Mouse (Mus musculus) MEL (cell line): ENCODE data around the gene Gramd4. TPM values are rescaled to one million over a fixed set of nuclear protein-coding genes. Genes with fewer than 3 reads are reported as not detected.

ENCODE experiments used
- DNase-seq: peaks from one replicate; pipeline ENCODE4 v3.0.0; 2011; ENCODE audit warnings: low read depth, low spot score
- H3K27ac ChIP-seq: 2 replicates; pipeline ENCODE4 v1.5.1; 2012; ENCODE audit warnings: low read depth, mild to moderate bottlenecking, control low read depth, low read length, moderate library complexity; ENCODE audit not compliant: control insufficient read depth
- H3K27me3 ChIP-seq, 2 experiments: fragments of 150-350 bp in 1 of 2; sonication (generic) in 1 of 2; 2 replicates each; pipeline ENCODE4 v1.6.1; 2012; ENCODE audit warnings: low read length in 2 of 2, mild to moderate bottlenecking in 2 of 2, improper control_type of control experiment in 1 of 2, moderate library complexity in 1 of 2; ENCODE audit not compliant: insufficient read depth in 2 of 2, control insufficient read depth in 1 of 2
- H3K36me3 ChIP-seq, 2 experiments: 2 replicates each; pipeline ENCODE4 v1.6.1; 2012 to 2014; ENCODE audit warnings: low read length in 2 of 2, improper control_type of control experiment in 1 of 2, inconsistent platforms in 1 of 2, mild to moderate bottlenecking in 1 of 2; ENCODE audit not compliant: insufficient read depth in 2 of 2, control insufficient read depth in 1 of 2
- H3K4me1 ChIP-seq, 2 experiments: fragments of 150-350 bp in 1 of 2; sonication (generic) in 1 of 2; 2 replicates each; pipeline ENCODE4 v1.6.1; 2012; ENCODE audit warnings: low read length in 2 of 2, improper control_type of control experiment in 1 of 2, mild to moderate bottlenecking in 1 of 2; ENCODE audit not compliant: insufficient read depth in 2 of 2, control insufficient read depth in 1 of 2
- H3K4me3 ChIP-seq, 2 experiments: fragments of 150-350 bp in 1 of 2; sonication (generic) in 1 of 2; 2 replicates each; pipeline ENCODE4 v1.5.1; 2012; ENCODE audit warnings: low read depth in 2 of 2, low read length in 2 of 2, mild to moderate bottlenecking in 2 of 2, moderate library complexity in 2 of 2, control low read depth in 1 of 2, improper control_type of control experiment in 1 of 2; ENCODE audit not compliant: control insufficient read depth in 1 of 2, insufficient read depth in 1 of 2
- H3K79me2 ChIP-seq: 2 replicates; pipeline ENCODE4 v1.6.1; 2012; ENCODE audit warnings: mild to moderate bottlenecking, low read length, moderate library complexity; ENCODE audit not compliant: control insufficient read depth, poor library complexity, insufficient read depth
- H3K9ac ChIP-seq: 2 replicates; pipeline ENCODE4 v1.6.1; 2012; ENCODE audit warnings: low read depth, mild to moderate bottlenecking, control low read depth, low read length, moderate library complexity; ENCODE audit not compliant: control insufficient read depth, poor library complexity, severe bottlenecking
- H3K9me3 ChIP-seq: fragments of 150-350 bp; sonication (generic); replicated peaks from 2 replicates; pipeline ENCODE4 v1.6.1; 2012; ENCODE audit warnings: mild to moderate bottlenecking, low read length, improper control_type of control experiment, moderate library complexity; ENCODE audit not compliant: insufficient read depth
- BHLHE40 ChIP-seq: IDR thresholded peaks from 2 replicates; pipeline ENCODE4 v1.6.1; 2012; ENCODE audit warnings: low read depth, mild to moderate bottlenecking, inconsistent platforms, low read length, improper control_type of control experiment, borderline replicate concordance
- CHD1 ChIP-seq: IDR thresholded peaks from 2 replicates; pipeline ENCODE4 v1.6.1; 2012; ENCODE audit warnings: low read depth, mild to moderate bottlenecking, inconsistent platforms, low read length, improper control_type of control experiment
- GABPA ChIP-seq: IDR thresholded peaks from 2 replicates; pipeline ENCODE4 v1.6.1; 2012; ENCODE audit warnings: low read depth, mild to moderate bottlenecking, inconsistent platforms, low read length, improper control_type of control experiment, moderate library complexity
- HCFC1 ChIP-seq: IDR thresholded peaks from 2 replicates; pipeline ENCODE4 v1.6.1; 2012; ENCODE audit warnings: low read depth, mild to moderate bottlenecking, inconsistent platforms, low read length, improper control_type of control experiment, moderate library complexity
- JUND ChIP-seq: IDR thresholded peaks from 2 replicates; pipeline ENCODE4 v1.6.1; 2011; ENCODE audit warnings: low read depth, mild to moderate bottlenecking, improper control_type of control experiment, low read length
- MAX ChIP-seq: IDR thresholded peaks from 2 replicates; pipeline ENCODE4 v1.6.1; 2011; ENCODE audit warnings: low read length, improper control_type of control experiment
- MAZ ChIP-seq: IDR thresholded peaks from 2 replicates; pipeline ENCODE4 v1.6.1; 2012; ENCODE audit warnings: low read depth, mild to moderate bottlenecking, inconsistent platforms, low read length, improper control_type of control experiment
- MEF2A ChIP-seq: IDR thresholded peaks from 2 replicates; pipeline ENCODE4 v1.6.1; 2014; ENCODE audit warnings: low read depth, mild to moderate bottlenecking, inconsistent platforms, low read length, improper control_type of control experiment; ENCODE audit not compliant: poor library complexity, insufficient replicate concordance, severe bottlenecking; ENCODE audit errors: extremely low read depth
- MXI1 ChIP-seq: IDR thresholded peaks from 2 replicates; pipeline ENCODE4 v1.6.1; 2011; ENCODE audit warnings: mild to moderate bottlenecking, low read depth, low read length, improper control_type of control experiment
- MYB ChIP-seq: IDR thresholded peaks from 2 replicates; pipeline ENCODE4 v1.6.1; 2011; ENCODE audit warnings: mild to moderate bottlenecking, low read depth, low read length, improper control_type of control experiment
- MYC ChIP-seq: IDR thresholded peaks from 2 replicates; pipeline ENCODE4 v1.6.1; 2011; ENCODE audit warnings: low read depth, mild to moderate bottlenecking, low read length, improper control_type of control experiment, moderate library complexity
- POLR2AphosphoS5 ChIP-seq: IDR thresholded peaks from 2 replicates; pipeline ENCODE4 v1.6.1; 2012; ENCODE audit warnings: low read depth, borderline replicate concordance, mild to moderate bottlenecking, inconsistent platforms, low read length, moderate library complexity, mixed read lengths
- RAD21 ChIP-seq: IDR thresholded peaks from 2 replicates; pipeline ENCODE4 v1.6.1; 2011; ENCODE audit warnings: mild to moderate bottlenecking, low read depth, low read length, improper control_type of control experiment
- SIN3A ChIP-seq: IDR thresholded peaks from 2 replicates; pipeline ENCODE4 v1.6.1; 2012; ENCODE audit warnings: low read length, improper control_type of control experiment, inconsistent platforms
- TAL1 ChIP-seq: IDR thresholded peaks from 2 replicates; pipeline ENCODE4 v1.6.1; 2012; ENCODE audit warnings: mild to moderate bottlenecking, inconsistent platforms, low read length, moderate library complexity, mixed read lengths
- TBP ChIP-seq: IDR thresholded peaks from 2 replicates; pipeline ENCODE4 v1.8.0; 2011; ENCODE audit warnings: low read depth, low read length, improper control_type of control experiment
- TCF12 ChIP-seq: IDR thresholded peaks from 2 replicates; pipeline ENCODE4 v1.6.1; 2014; ENCODE audit warnings: low read depth, mild to moderate bottlenecking, inconsistent platforms, low read length, improper control_type of control experiment, moderate library complexity
- UBTF ChIP-seq: IDR thresholded peaks from 2 replicates; pipeline ENCODE4 v1.6.1; 2012; ENCODE audit warnings: low read depth, mild to moderate bottlenecking, inconsistent platforms, low read length, improper control_type of control experiment, moderate library complexity, borderline replicate concordance; ENCODE audit not compliant: insufficient read depth
- ZC3H11A ChIP-seq: IDR thresholded peaks from 2 replicates; pipeline ENCODE4 v1.6.1; 2012; ENCODE audit warnings: low read depth, mild to moderate bottlenecking, inconsistent platforms, low read length, improper control_type of control experiment
- ZKSCAN1 ChIP-seq: IDR thresholded peaks from 2 replicates; pipeline ENCODE4 v1.6.1; 2012; ENCODE audit warnings: low read depth, mild to moderate bottlenecking, inconsistent platforms, low read length, improper control_type of control experiment, moderate library complexity
- polyA plus RNA-seq, 2 experiments: library from polyadenylated mRNA; stranded (reverse) in 1 of 2; unstranded in 1 of 2; fragments of >175 nt in 1 of 2; fragments of >200 nt in 1 of 2; gene quantifications; 2 replicates each; pipeline versions ENCODE4 v1.2.1 to v1.2.4; 2012; ENCODE audit warnings: low replicate concordance in 2 of 2, low read depth in 1 of 2; ENCODE audit not compliant: insufficient read length in 2 of 2, insufficient read depth in 1 of 2, missing spikeins in 1 of 2
- total RNA-seq: library from RNA; depleted of rRNA; stranded (reverse); fragments of 300-350 nt; gene quantifications from 2 replicates; pipeline ENCODE4 v1.2.3, GENCODE M21; 2012

Gene Gramd4
- total and polyA plus RNA-seq, 3 experiments, result 35.2 to 43.1 (median 38.0) TPM

GRCm38 (mm10) chr15:86087591-86088149 is 30.2 kb downstream of the Gramd4 start:
- DNase-seq, result no peak
- Histone ChIP-seq H3K4me1 (no peaks in the 10 kb centered on the region), H3K9me3 (no peaks in the 10 kb centered on the region), H3K27me3 (no peaks in the 10 kb centered on the region), H3K27ac (no peak overlapping the region), H3K36me3 (peaks cover 0 to 4% of the 10 kb centered on the region in 2 experiments; a peak in 2 of 4 replicates), H3K9ac (no peak overlapping the region)
- no peak for TF ChIP-seq GABPA
- no peak for TF ChIP-seq JUND
- no peak for TF ChIP-seq MAX
- TF ChIP-seq MXI1, result no peak
- TF ChIP-seq, all 39 proteins: peak for 0
- no peak overlapping the region for H3K4me3 ChIP-seq
- H3K79me2 ChIP-seq, result peaks cover 18% of the 10 kb centered on the region; the same call in 1 of the 2 replicates

DNA sequence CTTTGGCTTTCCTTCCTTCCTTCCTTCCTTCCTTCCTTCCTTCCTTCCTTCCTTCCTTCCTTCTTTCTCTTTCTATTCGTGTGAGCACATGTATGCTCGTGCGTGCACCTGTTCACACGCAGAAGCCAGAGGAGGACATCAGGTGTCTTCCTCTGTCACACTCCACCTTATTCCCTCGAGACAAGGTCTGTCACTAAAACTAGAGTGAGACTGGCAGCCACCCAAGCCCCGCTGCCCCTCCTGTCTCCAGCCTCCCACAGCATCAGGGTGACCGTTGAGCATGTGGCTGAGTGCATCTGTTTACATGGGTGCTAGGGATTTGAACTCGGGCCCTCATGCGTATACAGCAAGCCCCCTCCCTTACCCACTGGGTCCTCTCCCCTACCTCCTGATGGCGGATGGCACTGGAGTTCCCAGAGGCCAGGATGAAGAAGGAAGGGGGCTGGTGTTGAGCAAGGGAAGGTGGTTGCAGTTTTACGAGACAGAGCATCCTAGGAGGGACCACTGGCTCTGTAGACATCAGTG is 30.8 kb downstream of the Gramd4 start:
- no peaks in the 10 kb centered on the region for H3K9me3 ChIP-seq
- no peaks in the 10 kb centered on the region for H3K4me1 ChIP-seq
- DNase-seq, result no peak
- H3K27ac ChIP-seq, result no peak overlapping the region
- H3K9ac ChIP-seq, result no peak overlapping the region
- no peaks in the 10 kb centered on the region for H3K27me3 ChIP-seq
- H3K79me2 ChIP-seq, result peaks cover 18% of the 10 kb centered on the region; the same call in 1 of the 2 replicates
- TF ChIP-seq TCF12 (no peak), SIN3A (no peak), MEF2A (no peak), UBTF (no peak), MYB (no peak), RAD21 (no peak), JUND (no peak), MAX (no peak)
- H3K36me3 ChIP-seq, result peaks cover 0 to 4% of the 10 kb centered on the region in 2 experiments; a peak in 2 of 4 replicates
- no peak overlapping the region for H3K4me3 ChIP-seq

DNA sequence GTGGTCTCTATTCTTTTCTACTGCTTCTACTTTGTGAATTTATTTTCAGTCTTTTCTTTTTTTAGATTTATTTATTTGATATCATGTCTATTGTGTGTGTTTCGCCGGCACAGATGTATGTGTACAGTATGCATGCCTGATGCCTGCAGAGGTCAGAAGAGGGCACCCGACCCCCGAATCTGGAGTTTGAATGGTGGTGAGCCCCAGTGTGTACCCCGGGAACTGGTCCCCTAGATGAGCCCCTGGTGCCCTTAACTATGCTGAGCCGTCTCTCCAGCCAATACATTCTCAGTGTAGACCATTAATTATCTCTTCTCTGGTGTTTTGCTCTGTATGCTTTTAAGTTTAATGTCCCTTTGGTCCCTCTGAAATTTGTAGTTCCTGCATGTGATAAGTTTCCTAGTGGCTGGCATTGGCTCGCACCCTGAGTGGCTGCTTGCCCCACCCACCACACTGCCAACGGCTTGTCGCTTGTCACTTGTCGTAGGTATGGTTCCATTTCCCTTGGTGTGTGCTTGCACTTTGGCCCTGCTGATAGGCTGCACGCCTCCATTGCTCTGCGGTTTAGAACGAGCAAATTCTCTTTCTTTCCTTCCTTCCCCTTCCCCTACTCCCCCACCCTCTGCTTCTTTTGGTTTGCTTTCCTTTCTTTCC is 31.7 kb downstream of the Gramd4 start:
- TF ChIP-seq BHLHE40 (no peak), HCFC1 (no peak), MYC (no peak), MAZ (no peak), UBTF (no peak), ZC3H11A (no peak), ZKSCAN1 (no peak), CHD1 (no peak), TBP (no peak), POLR2AphosphoS5 (no peak), TAL1 (no peak)
- H3K79me2 ChIP-seq, result peaks cover 16% of the 10 kb centered on the region; the same call in 1 of the 2 replicates
- H3K4me1 ChIP-seq, result no peaks in the 10 kb centered on the region
- no peak overlapping the region for H3K27ac ChIP-seq
- H3K9ac ChIP-seq, result no peak overlapping the region
- H3K9me3 ChIP-seq, result no peaks in the 10 kb centered on the region
- peaks cover 0 to 6% of the 10 kb centered on the region in 2 experiments; a peak in 2 of 4 replicates for H3K36me3 ChIP-seq
- H3K4me3 ChIP-seq, result no peak overlapping the region
- DNase-seq, result no peak
- no peaks in the 10 kb centered on the region for H3K27me3 ChIP-seq
